Mouse (Mus musculus) forebrain, embryonic 15.5 days (tissue): ENCODE data around the gene Ugp2. TPM values are rescaled to one million over a fixed set of nuclear protein-coding genes. Genes with fewer than 3 reads are reported as not detected.
A peak's percentile ranks its signal among the peaks of the same experiment; 100 is the strongest.

ENCODE experiments used
- ATAC-seq: fragments of 200-750 bp; cut with Nextera tagmentation; replicated peaks from 2 replicates; pipeline ENCODE4 v1.8.0; 2017; ENCODE audit warnings: mild to moderate bottlenecking, moderate TSS enrichment, moderate library complexity
- H3K27ac ChIP-seq: fragments of 300-500 bp; sonication (generic); replicated peaks from 2 replicates; pipeline ENCODE4 v1.5.1; 2015; ENCODE audit warnings: mild to moderate bottlenecking, inconsistent platforms
- H3K27me3 ChIP-seq: fragments of 300-500 bp; sonication (generic); 2 replicates; pipeline ENCODE4 v1.6.1; 2015; ENCODE audit warnings: inconsistent platforms
- H3K36me3 ChIP-seq: fragments of 300-500 bp; sonication (generic); 2 replicates; pipeline ENCODE4 v1.6.1; 2015; ENCODE audit warnings: mild to moderate bottlenecking, inconsistent platforms
- H3K4me1 ChIP-seq: fragments of 300-500 bp; sonication (generic); 2 replicates; pipeline ENCODE4 v1.6.1; 2015; ENCODE audit warnings: inconsistent platforms
- H3K4me2 ChIP-seq: fragments of 300-500 bp; sonication (generic); replicated peaks from 2 replicates; pipeline ENCODE4 v1.6.1; 2015; ENCODE audit warnings: mild to moderate bottlenecking, inconsistent platforms
- H3K4me3 ChIP-seq: fragments of 300-500 bp; sonication (generic); 2 replicates; pipeline ENCODE4 v1.5.1; 2015; ENCODE audit warnings: mild to moderate bottlenecking, inconsistent platforms
- H3K9ac ChIP-seq: fragments of 300-500 bp; sonication (generic); replicated peaks from 2 replicates; pipeline ENCODE4 v1.6.1; 2015; ENCODE audit warnings: mild to moderate bottlenecking, inconsistent platforms
- H3K9me3 ChIP-seq: fragments of 300-500 bp; sonication (generic); 2 replicates; pipeline ENCODE4 v1.6.1; 2016; ENCODE audit warnings: inconsistent platforms
- WGBS: fragments of 180-500 bp; shearing (Covaris S2); methylation state at CpG from one replicate; pipeline ENCODE4 v1.1.7; 2015; ENCODE audit warnings: mixed read lengths; 5-methylcytosine and 5-hydroxymethylcytosine counted together
- polyA plus RNA-seq: library from polyadenylated mRNA; unstranded; fragments of >200 nt; fragmentation: Nextera tagmentation; extraction: Ambion mirVana; gene quantifications from 2 replicates; pipeline ENCODE4 v1.2.1, GENCODE M21; 2015

Gene Ugp2
- polyA plus RNA-seq, 1 experiment from 2014 or later: 56.1 TPM

DNA sequence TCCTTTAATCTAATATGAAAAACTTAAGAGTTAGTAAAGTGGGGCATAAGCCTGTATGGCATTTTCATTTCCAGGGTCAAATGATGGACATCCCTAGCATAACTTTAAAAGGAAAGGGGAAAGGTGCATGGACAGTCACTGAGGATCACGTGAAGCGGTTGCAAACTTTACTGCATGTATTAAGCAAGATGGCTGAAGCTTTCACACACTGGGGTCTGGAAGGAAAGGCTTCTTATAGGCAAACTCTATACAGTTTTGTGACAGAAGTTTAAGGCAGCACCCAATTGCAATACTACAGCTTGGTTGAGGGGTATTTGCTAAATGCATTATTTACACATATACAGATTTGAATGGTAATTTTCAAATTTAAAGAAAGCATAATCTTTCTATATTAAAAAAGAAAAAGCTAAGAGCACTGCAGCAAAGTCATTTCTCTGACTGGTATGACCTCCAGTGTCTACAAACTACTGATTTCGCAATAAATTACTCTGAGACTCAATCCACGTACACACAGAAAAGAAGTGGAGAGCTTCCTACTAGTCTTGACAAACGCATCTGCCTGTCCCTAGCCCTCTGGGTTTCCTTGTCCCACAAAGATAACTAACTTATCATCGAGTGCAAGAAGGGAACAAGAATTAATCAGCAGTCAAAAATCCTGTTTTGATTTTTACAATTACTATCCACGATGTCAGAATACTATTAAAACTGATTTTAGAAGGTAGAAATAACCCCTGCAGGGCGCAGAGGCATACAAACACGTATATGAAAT lies 1.6 kb downstream of the Ugp2 start:
- 31% methylated on average over 9 of the region's 9 CpGs for WGBS
- H3K9me3 ChIP-seq: no peaks in the 10 kb centered on the region
- peak overlapping the region; percentile 66 for H3K4me3 ChIP-seq
- H3K36me3 ChIP-seq: no peaks in the 10 kb centered on the region
- no peak for ATAC-seq
- no peaks in the 10 kb centered on the region for H3K27me3 ChIP-seq
- no peak overlapping the region for H3K27ac ChIP-seq
- H3K4me2 ChIP-seq: peak overlapping the region; percentile 65
- 0 out of 2 replicates have a peak overlapping the region, but pooled peaks have one; percentile 16 for H3K9ac ChIP-seq
- H3K4me1 ChIP-seq: peaks cover 24% of the 10 kb centered on the region

DNA sequence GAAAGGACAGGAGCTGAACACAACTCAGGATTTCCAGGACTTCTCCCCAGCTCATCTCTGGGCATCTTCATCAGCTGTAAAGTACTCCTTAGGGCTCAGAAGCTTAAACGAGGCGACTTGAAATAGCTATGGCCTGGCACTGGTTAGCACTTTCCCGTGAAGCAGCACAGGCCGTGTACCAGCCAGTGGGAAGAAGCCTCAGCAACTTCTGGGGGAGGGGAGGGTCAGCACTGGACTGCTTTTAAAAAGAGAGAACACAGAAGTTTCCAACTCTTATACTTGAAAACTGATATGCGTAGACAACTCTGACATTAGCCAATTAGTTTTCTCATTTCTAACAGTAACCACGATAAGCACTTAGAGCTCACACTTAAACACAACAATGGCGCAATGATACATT lies 2.5 kb downstream of the Ugp2 start:
- Histone ChIP-seq H3K9ac (no peak overlapping the region), H3K4me2 (0 out of 2 replicates have a peak overlapping the region, but pooled peaks have one; percentile 65), H3K27ac (no peak overlapping the region), H3K9me3 (no peaks in the 10 kb centered on the region), H3K27me3 (no peaks in the 10 kb centered on the region), H3K36me3 (no peaks in the 10 kb centered on the region), H3K4me1 (peaks cover 24% of the 10 kb centered on the region), H3K4me3 (no peak overlapping the region)
- WGBS: 56% methylated on average over 7 of the region's 7 CpGs
- ATAC-seq: no peak

DNA sequence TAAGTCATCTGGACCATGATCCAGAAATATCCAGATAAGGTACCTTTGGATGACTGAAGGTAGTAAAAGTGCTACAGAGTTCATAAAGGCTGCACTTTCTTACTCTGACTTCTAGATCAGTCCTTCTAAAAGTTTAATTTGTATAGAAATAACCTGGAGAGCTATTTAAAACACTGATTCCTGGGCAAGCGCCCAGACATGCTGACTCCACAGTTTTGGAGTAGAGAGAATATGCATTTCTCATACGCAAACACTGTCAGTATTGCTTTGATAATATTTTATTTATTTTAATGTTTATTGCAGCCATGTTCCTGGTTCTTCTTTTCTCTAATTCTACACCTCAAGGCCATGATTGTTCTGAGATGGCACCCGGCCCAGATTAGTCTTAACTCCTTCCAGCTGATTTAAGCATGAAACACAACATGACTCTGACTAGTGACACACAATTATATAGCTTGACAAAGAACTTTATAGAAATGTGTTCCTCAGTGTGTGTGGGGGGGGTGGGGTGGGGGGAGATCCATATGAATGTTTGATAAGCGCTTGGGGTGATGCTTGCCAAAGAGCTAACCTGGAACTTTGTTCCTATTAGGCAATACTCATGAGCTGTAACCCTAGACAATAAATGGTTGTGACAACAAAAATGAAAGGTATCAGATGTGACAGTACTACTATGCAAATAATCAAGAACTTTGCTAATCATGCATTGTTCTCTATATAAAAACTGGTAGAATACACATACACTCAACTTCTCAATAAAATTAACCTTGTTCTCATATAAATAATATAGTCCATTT lies 7.7 kb downstream of the Ugp2 start:
- H3K9me3 ChIP-seq: no peaks in the 10 kb centered on the region
- 75% methylated on average over 4 of the region's 4 CpGs for WGBS

DNA sequence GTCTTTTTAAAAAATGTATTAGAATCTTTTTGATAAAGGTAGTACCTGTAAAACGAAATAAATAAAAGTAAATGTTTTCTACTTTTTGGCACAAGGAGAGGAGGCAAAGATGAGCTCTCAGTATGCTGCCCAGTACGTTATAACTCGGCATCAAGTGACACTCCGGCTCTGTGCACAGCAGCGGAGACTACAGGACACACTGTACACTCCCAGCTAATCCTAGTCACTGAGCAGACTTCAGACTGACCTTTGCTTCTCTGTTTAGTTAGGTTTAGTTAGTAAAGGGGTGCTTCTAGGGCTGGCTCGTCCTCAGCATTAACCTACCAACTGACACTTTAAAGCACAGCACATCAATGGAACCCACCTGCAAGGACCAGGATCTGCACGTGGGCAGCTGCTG lies 19.7 kb downstream of the Ugp2 start:
- Histone ChIP-seq H3K4me1 (no peaks in the 10 kb centered on the region), H3K36me3 (peaks cover 12% of the 10 kb centered on the region; the same call in 1 of the 2 replicates), H3K9me3 (no peaks in the 10 kb centered on the region), H3K9ac (no peak overlapping the region), H3K27ac (no peak overlapping the region), H3K4me2 (no peak overlapping the region), H3K27me3 (no peaks in the 10 kb centered on the region), H3K4me3 (no peak overlapping the region)
- WGBS: 87% methylated on average over 7 of the region's 7 CpGs
- ATAC-seq: no peak

More for the DNA sequence above, 7.7 kb downstream of the Ugp2 start:
- H3K4me1 ChIP-seq: peaks cover 2% of the 10 kb centered on the region
- no peak overlapping the region for H3K9ac ChIP-seq
- H3K27me3 ChIP-seq: no peaks in the 10 kb centered on the region
- no peak overlapping the region for H3K4me2 ChIP-seq
- no peak overlapping the region for H3K27ac ChIP-seq
- no peaks in the 10 kb centered on the region for H3K36me3 ChIP-seq
- no peak overlapping the region for H3K4me3 ChIP-seq
- ATAC-seq: no peak

DNA sequence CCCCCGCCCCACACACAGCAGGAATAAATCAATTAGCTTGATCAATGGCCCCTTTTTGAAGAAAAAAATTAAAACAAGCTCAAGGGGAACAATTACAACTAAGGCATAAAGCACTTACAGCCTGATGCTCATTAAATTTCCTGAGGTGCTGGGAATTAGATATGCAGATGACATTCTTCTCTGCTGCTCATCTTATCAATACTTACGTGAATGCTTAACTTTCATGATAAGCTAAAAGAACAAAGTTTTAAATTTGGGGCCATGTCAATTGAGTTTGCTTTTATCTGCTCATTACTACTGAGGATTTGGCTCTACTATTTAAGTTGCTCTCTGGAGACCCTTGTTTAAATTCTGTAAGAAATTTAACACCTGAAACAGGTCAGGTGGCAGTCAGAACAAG lies 22.1 kb downstream of the Ugp2 start:
- no peak overlapping the region for H3K4me3 ChIP-seq
- WGBS: 80% methylated on average over 2 of the region's 2 CpGs
- no peak for ATAC-seq

DNA sequence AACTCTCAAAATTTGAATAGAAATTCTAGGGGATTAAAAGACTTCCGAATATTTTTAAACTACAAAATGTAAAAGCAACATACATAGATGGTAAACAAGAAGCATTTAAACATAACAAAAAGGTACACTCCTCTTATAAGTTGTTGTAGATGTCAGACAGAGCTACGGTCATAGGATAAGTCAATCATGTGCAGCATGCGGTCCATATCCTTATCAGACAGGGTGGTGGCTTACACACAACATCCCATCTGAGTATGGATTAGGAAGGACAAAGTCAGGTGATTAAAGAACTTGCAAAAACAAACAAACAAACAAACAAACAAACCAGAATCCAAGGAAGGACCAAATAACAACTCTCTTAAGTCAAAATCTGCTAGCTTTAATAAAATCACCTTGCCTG lies 25.0 kb downstream of the Ugp2 start:
- Histone ChIP-seq H3K9me3 (no peaks in the 10 kb centered on the region), H3K4me2 (no peak overlapping the region), H3K9ac (no peak overlapping the region), H3K4me3 (no peak overlapping the region), H3K4me1 (no peaks in the 10 kb centered on the region), H3K27ac (no peak overlapping the region), H3K36me3 (peaks cover 16% of the 10 kb centered on the region), H3K27me3 (no peaks in the 10 kb centered on the region)
- WGBS: 96% methylated on average over 3 of the region's 3 CpGs
- ATAC-seq: no peak

More for the DNA sequence above, 22.1 kb downstream of the Ugp2 start:
- Histone ChIP-seq H3K36me3 (peaks cover 14% of the 10 kb centered on the region; the same call in 1 of the 2 replicates), H3K9ac (no peak overlapping the region), H3K4me1 (no peaks in the 10 kb centered on the region), H3K27me3 (no peaks in the 10 kb centered on the region), H3K4me2 (no peak overlapping the region), H3K27ac (no peak overlapping the region), H3K9me3 (no peaks in the 10 kb centered on the region)

DNA sequence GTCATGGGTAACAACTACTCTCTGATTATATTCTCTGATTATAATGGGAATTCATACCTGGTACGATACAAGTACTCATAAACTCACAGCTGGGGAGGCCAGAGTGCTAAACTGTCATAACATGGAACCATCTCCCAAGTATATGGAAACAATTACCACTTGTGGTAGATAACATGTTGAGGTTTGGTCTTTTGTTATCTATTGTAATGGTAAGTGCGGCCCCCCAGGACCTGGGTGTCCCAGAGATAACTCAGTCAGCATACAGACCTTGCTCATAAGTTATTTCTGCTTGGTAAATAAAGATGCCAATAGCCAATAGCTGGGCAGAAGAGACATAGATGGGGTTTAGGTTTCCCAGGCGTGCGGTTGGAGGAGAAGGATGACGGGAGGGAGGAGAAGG lies 27.5 kb downstream of the Ugp2 start:
- no peak overlapping the region for H3K27ac ChIP-seq
- no peak overlapping the region for H3K9ac ChIP-seq
- no peak overlapping the region for H3K4me2 ChIP-seq
- no peak overlapping the region for H3K4me3 ChIP-seq
- H3K27me3 ChIP-seq: no peaks in the 10 kb centered on the region
- H3K36me3 ChIP-seq: peaks cover 12% of the 10 kb centered on the region
- ATAC-seq: no peak
- 96% methylated on average over 5 of the region's 5 CpGs for WGBS
- no peaks in the 10 kb centered on the region for H3K9me3 ChIP-seq
- H3K4me1 ChIP-seq: no peaks in the 10 kb centered on the region

DNA sequence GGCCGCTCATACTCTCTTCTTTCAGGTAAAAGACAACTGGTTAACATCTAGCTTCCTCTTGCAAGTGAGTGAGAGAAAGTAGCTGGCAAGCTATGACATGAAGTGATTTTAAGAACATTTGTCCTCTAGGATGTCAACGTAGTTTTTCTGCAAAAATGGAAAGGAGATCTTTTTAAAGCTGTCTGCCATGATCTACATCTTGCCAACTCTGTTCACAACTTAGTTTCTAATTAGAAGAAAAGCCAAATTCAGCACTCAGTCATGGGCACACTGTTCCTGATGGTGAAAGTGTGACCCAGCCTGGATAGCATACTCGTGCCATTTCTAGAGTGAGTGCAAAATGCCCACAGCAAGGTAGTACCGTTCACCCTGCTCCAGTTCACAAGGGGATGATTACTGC lies 31.9 kb downstream of the Ugp2 start:
- no peak overlapping the region for H3K4me3 ChIP-seq
- no peak for ATAC-seq
- H3K9ac ChIP-seq: no peak overlapping the region
- H3K9me3 ChIP-seq: no peaks in the 10 kb centered on the region
- H3K27me3 ChIP-seq: no peaks in the 10 kb centered on the region
- no peak overlapping the region for H3K27ac ChIP-seq
- no peak overlapping the region for H3K4me2 ChIP-seq
- no peaks in the 10 kb centered on the region for H3K4me1 ChIP-seq
- WGBS: 84% methylated on average over 4 of the region's 4 CpGs
- peaks cover 10% of the 10 kb centered on the region for H3K36me3 ChIP-seq

DNA sequence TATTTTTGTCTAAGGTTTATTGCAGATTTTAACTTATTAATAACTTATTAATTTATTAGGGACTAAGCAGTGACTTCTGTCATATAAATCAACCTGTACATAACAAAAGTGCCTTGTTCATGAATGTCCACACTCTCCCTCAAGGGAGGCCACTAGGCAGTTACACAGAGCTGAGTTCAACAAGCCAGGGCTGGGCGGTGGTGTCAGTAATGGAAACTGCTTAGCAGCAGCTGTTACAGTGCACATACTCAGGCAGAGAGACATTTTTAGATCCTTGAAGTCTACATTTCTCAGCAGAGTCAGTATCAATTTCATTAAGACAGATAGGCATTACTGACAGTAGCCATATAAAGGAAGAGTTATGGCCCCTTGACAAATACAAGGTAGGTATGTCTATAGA lies 33.1 kb downstream of the Ugp2 start:
- Histone ChIP-seq H3K27me3 (no peaks in the 10 kb centered on the region), H3K27ac (no peak overlapping the region), H3K4me2 (no peak overlapping the region), H3K9ac (no peak overlapping the region), H3K4me3 (no peak overlapping the region), H3K9me3 (no peaks in the 10 kb centered on the region), H3K36me3 (peaks cover 4% of the 10 kb centered on the region; the same call in 1 of the 2 replicates), H3K4me1 (no peaks in the 10 kb centered on the region)
- WGBS: 95% methylated on average over 1 of the region's 1 CpGs
- no peak for ATAC-seq

DNA sequence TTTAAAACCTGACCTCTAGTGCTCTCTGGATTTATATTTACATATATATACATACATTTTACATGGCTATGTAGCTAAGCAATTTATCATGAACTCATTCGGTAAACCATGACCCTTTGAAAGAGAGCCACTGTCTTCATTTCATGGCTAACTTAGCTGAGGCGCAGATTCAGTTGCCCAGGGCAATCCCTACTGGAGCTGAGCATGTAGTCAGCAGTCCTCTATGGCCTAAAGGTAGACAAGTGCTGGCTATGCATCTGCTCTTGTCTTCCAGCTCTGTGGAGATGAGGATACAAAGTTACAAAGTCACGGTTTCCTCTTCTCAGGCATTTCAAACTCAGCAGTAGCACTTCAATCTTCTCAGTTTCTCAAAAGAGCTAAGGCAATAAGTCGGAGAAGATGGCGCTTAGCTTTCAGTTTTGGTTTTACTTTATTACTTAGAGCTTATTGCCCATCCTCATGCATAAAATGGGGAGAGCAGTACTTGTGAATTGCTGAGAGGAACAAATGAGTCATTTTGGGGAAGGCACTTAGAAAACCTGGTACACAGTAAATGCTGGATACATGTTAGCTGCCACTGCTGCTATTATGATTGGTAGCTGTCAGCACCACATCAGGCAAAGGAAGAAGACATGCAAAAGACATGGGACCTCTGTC lies 38.2 kb downstream of the Ugp2 start:
- WGBS: 94% methylated on average over 5 of the region's 5 CpGs
- H3K36me3 ChIP-seq: peaks cover 18% of the 10 kb centered on the region
- no peak for ATAC-seq
- no peak overlapping the region for H3K27ac ChIP-seq
- H3K27me3 ChIP-seq: no peaks in the 10 kb centered on the region
- no peaks in the 10 kb centered on the region for H3K4me1 ChIP-seq
- no peak overlapping the region for H3K4me3 ChIP-seq
- no peak overlapping the region for H3K4me2 ChIP-seq
- H3K9me3 ChIP-seq: no peaks in the 10 kb centered on the region
- no peak overlapping the region for H3K9ac ChIP-seq

DNA sequence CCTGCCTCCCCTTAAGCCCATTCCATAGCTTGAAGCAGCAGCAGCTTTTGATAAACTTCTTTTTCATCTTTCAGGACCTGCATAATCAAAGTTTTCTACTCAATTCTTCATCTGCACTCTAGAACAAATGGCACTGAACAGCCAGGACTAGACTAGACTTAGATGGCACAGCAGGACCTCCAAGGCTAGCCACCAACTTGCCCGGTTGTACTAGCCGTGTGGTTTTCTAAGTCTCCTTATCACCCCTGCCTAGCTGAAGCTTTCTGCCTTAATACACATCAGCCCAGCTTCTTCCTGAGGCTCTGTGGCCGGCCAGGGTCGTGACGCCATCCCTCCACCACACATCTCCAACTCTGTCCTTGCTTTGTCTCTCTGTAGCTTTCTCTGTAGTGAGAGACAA lies 42.9 kb downstream of the Ugp2 start:
- H3K9me3 ChIP-seq: no peaks in the 10 kb centered on the region
- no peaks in the 10 kb centered on the region for H3K4me1 ChIP-seq
- ATAC-seq: no peak
- no peak overlapping the region for H3K27ac ChIP-seq
- WGBS: 91% methylated on average over 5 of the region's 5 CpGs
- H3K4me2 ChIP-seq: no peak overlapping the region
- H3K27me3 ChIP-seq: no peaks in the 10 kb centered on the region
- no peak overlapping the region for H3K9ac ChIP-seq
- peaks cover 28% of the 10 kb centered on the region for H3K36me3 ChIP-seq
- H3K4me3 ChIP-seq: no peak overlapping the region

DNA sequence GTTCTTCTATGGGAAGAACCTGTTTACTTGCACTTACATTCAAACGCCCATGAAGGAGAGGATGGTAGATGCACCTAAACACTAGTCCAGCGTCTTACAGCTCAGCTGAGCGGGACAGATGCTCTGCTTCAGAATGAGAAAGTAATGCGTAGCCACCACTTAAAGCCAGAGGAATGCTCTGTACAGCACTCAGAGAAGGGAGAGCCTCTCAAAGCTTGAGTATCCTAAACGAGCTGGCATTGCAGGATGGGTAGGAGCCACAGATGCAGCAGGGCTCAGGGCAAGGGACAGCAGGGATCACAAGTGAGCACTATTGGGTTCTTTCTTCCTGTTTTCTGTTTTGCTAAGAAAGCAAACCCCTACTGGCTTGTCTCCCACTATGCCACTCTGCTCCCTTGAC lies 43.5 kb downstream of the Ugp2 start:
- Histone ChIP-seq H3K27ac (no peak overlapping the region), H3K4me1 (no peaks in the 10 kb centered on the region), H3K36me3 (peaks cover 29% of the 10 kb centered on the region), H3K9ac (no peak overlapping the region), H3K27me3 (no peaks in the 10 kb centered on the region), H3K4me2 (no peak overlapping the region), H3K9me3 (no peaks in the 10 kb centered on the region), H3K4me3 (no peak overlapping the region)
- 89% methylated on average over 5 of the region's 5 CpGs for WGBS
- no peak for ATAC-seq
